Mouse (Mus musculus) cerebellum, postnatal 4 days (tissue): Measurements from ENCODE around the gene Arntl2.
"Not testable (repeated sequence)": the region's sequence is repeated elsewhere in the genome, so short reads cannot be mapped to it uniquely, and the experiment has no call there.

Experiments
- DNase-seq, 2 experiments: peaks; one replicate each; pipeline ENCODE4 v3.0.0; 2022; ENCODE audit warnings: low spot score in 2 of 2, mixed read lengths in 1 of 2

Gene Arntl2

DNA sequence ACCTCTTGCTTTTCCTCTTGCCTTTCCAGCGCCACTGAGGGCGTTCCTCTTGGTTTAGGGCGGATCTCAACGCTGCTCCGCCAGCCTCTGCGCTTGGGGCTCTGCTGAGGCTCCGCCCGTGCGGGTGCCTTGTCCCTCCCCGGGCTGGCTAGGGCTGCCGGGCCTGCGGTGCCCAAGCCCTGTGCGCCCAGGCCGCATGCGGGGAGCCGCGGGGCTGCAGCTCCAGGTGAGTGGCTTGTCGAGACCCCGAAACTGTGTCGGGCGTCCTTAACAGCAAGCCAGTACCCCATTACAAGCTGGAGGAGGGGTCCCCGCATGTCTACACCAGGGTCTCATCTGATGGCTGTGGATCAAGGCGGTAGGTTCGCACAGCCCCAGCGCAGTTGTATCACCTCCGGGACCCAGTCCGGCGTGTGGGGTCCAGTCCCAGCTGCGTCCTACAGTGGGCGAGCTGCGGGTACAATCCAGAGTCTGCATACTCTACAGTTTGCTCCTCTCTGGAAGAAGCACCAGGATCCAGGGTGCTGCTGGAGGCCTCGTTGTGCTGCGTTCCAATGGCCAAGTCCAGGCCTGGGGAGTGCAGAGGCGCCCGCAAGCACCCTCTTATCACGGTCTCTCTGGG, at the start of gene Arntl2:
Gene Arntl2, plus strand, starts transcription at position 132 of the 622 bp plus-strand sequence.
- DNase-seq, result peak; percentile 25 to 40

DNA sequence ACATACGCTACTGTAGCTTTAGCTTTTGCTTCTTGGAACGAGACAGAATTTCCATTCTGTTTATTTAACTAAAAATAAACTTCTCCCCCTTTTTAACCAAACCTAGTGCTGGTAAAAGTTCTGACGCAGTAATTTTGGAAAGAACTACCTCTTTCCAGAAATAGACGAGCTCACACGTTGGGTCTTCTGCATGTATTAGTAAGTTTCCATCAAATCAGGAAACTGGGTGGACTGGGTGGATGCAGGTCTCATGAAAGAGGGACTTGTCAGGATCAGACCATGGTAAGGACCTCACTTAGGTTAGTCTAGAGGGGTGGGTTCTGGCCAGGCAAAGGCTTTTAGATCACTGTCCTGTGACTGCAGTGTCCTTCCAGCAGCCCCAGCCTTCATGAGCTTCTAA, 49.3 kb upstream of the Arntl2 start:
- no peak for DNase-seq

- no peak for DNase-seq
Observed at GRCm38 (mm10) chr6:146747057-146747456, 48.8 kb upstream of the Arntl2 start.

DNA sequence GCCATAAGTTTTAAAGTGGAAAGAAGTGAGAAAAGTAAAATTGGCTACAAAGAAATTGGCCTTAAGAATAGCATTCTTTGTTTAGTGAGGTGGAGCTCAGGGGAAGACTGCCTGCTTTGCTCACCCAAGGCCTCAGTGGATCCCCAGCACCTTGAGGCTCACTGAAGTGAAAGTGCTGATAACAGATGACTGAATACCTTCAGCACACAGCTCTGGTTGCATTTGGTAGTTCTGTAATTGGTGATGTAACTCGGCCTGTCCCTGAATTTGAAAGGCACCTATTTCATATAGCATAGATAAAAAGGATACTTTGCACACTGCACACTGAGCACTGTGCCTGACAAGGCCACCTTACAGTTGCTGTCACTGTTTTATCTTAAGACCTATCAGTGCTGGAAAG, 47.6 kb upstream of the Arntl2 start:
- DNase-seq, result no peak

GRCm38 (mm10) chr6:146751671-146752070, 44.2 kb upstream of the Arntl2 start:
- DNase-seq, result no peak

GRCm38 (mm10) chr6:146752178-146752577, 43.7 kb upstream of the Arntl2 start:
- no peak for DNase-seq

- no peak for DNase-seq
Observed at GRCm38 (mm10) chr6:146752612-146753011, 43.2 kb upstream of the Arntl2 start.

- DNase-seq, result no peak
Observed at GRCm38 (mm10) chr6:146753560-146754160, 42.2 kb upstream of the Arntl2 start.

- no peak for DNase-seq
Observed at GRCm38 (mm10) chr6:146755136-146755535, 40.7 kb upstream of the Arntl2 start.

DNA sequence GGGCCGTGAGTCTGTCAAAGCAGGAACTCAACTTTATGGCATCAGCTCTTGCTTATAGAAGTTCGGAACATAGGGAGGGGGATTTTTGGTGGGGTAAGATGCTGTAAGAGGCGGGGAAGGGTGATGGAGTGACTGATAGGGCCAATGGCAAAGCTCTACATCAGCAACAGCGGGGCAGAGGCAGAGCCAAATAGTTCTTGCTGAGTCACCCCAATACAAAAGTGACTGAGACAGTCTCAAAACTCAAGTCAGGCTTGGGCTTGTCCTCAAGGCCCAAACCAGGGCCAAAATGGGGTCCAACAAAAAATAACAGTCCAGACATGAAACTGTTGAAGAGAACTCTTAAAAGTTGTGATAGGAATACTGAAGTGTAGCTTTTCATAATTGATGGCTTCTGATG, 40.2 kb upstream of the Arntl2 start:
- no peak for DNase-seq

- no peak for DNase-seq
Observed at GRCm38 (mm10) chr6:146759027-146759426, 36.8 kb upstream of the Arntl2 start.

DNA sequence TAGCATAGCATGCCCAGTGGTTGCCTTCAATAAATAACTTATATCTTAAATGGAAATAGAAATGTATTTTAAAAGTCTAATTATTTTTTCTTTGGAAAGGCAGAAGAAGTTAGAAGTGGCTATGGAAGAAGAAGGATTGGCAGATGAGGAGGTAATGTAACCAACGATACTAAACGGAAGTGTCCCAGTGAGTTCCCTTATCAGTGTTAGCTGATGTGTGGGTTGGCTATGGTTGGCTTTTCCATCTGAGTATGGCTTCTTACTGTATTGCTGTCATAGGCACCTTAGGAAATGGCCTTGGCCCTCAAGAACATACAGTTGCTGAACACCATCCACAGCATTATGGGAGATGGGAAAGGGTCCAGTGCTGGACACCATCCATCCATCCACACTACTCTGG, 35.8 kb upstream of the Arntl2 start:
- no peak for DNase-seq

DNA sequence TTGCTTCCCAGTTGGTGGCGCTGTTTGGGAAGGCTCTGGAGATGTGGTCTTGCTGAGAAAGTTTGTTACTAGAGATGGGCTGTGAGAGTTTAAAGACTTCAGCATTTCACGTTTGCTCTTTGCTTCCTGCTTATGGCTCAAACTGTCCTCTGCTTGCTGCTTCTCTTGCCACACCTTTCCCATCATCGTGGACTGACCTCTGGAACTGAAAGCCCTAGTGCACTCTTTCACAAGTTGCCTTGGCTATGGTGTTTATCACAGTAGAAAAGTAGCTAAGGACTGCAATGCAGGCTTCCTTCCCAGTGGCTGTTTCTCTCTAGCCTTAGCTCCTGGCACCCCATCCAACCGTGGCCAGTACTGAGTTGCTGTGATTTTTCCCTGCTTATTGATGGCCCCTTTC, 35.1 kb upstream of the Arntl2 start:
- DNase-seq, result no peak

- peak in 1 of 2 experiments; percentile 4 for DNase-seq
Observed at GRCm38 (mm10) chr6:146762264-146762898, 33.5 kb upstream of the Arntl2 start.

- no peak for DNase-seq
Observed at GRCm38 (mm10) chr6:146764593-146764992, 31.3 kb upstream of the Arntl2 start.

- DNase-seq, result no peak
Observed at GRCm38 (mm10) chr6:146765270-146765669, 30.6 kb upstream of the Arntl2 start.

DNA sequence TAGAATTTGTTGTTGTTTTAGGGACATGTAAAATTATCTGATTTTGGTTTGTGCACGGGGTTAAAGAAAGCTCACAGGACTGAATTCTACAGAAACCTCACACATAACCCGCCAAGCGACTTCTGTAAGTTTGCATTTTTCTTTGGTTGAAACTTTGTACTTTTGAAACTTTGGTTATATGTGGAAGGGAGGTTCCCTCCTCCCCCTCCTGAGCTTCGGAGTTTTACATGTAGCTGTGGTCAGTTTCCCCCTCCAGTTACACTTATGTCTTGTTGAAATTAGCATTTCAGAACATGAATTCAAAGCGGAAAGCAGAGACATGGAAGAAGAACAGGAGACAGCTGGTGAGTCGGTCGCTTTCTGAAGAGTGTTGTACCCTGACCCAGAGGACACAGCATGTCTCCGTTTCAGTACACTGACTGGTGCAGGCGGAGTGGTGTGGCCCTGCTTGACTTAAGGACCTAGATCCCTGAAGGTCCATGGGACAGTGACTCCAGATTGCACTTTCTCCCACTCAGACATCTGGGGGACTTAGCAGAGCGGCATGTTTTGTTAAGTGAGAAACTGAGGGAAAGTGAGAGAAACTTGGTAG, 26.9 kb upstream of the Arntl2 start:
- DNase-seq, result no peak

DNA sequence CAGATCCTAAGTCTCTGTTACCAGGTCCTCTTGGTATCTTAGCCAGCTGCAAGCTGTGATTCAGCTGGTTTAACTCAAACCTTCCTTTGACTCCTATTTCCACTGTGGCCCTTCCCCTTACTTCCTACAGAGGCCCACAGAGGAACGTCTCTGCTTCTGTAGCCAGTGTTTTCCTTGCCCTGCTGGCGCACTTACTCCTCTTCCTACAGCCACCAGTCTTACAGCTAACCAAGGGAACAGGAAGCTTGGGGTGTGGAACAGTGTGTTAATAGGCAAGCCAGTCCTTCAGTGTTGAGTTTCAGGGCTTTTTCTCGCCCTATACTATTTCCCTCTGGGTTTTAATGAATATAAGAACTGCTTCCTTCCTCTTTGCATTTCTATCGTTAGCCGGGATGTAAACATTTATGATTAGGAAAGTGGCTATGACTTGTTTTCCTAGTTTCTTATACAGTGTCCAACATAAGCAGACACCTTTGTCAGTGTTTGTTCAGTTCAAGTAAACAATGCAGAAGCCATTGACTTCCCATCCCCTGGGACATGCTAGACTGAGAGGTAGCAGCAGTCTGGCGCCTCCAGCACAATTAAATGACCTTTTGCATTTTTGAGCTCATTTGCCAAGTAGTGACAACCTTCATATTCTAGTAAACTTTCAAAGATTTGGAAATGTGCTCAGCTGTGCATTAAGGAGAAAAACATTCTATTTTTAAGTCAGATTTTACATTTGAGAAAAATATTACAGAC, 25.7 kb upstream of the Arntl2 start:
- no peak for DNase-seq

GRCm38 (mm10) chr6:146770808-146771207, 25.0 kb upstream of the Arntl2 start:
- DNase-seq, result no peak

- not testable (repeated sequence) for DNase-seq
Observed at GRCm38 (mm10) chr6:146775864-146776263, 20.0 kb upstream of the Arntl2 start.

DNA sequence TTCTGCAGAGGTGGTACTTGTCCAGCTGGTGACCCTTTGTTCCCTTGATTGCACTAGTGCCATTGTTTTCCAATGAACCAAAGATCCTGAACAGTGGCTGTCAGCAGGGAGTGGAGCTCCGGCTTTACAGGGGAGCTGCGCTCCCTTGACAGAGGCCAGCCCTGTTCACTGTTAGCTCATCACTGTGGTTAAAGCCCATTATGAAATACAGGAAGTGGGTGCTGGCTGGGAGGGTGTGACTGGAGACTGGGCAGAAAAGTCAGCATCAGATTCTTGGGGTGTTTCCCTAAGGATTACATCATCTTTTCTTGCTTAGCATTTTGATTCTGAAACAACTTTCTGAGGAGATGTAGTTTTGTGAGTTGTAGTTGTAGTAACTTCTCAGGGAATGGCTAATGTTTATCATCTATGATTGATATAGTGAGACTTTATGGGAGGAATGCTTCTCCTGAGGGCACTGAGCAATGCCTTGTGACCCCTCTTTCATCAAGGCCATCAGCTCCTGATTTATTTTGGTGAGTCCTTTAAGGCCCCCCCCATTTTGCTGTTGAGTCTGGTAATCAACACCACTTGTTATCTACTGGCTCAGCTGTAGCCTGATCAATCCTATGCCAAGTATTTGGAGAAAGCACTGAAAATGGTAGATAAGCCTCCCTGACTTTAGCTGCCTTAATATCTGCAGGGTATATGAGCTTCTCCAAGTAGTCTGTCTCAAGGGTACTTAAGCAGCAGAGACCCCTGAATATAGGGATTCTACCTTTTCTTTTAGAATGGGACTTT, 19.1 kb upstream of the Arntl2 start:
- no peak for DNase-seq
